Mouse (Mus musculus) urinary bladder, postnatal 0 days (tissue): ENCODE data around the gene Vmn2r50. TPM values are rescaled to one million over a fixed set of nuclear protein-coding genes. Genes with fewer than 3 reads are reported as not detected.

ENCODE experiments used
- polyA plus RNA-seq: library from polyadenylated mRNA; unstranded; fragments of >200 nt; fragmentation: Nextera tagmentation; extraction: Ambion mirVana; gene quantifications from 2 replicates; pipeline ENCODE4 v1.2.1, GENCODE M21; 2015

Gene Vmn2r50
- polyA plus RNA-seq: not detected in 2 replicates

DNA sequence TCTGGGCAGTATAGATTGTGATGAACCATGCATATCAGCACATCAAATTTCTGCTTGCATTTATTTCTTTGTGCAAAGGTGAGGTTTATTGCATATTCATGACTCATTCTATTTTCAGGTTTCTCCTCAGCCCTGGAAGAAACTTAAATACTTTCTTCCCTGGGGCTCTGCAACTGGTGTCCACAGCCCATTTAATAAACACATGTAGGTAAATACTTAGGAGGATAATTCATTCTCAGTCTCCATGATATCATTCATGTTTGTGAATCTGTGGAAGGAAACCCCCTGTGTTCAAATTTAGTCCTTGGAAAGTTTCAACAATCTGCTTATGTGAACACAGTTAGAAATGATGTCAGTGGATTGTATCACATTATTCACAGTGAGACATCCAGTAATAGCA lies at the start of gene Vmn2r50:
Gene Vmn2r50, minus strand, starts transcription at position 101 of the 400 bp plus-strand sequence.

DNA sequence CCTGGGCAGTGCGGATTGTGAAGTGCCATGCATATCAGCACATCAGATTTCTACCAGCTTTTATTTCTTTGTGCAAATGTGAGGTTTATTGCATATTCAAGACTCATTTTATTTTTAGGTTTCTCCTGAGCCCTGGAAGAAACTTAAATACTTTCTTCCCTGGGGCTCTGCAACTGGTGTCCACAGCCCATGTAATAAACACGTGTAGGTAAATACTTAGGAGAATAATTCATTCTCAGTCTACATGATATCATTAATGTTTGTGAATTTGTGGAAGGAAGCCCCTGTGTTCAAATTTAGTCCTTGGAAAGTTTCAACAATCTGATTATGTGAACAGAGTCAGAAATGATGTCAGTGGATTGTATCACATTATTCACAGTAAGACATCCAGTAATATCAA lies 60.9 kb downstream of the Vmn2r50 start, which contains the start of gene Vmn2r49:
Gene Vmn2r49, minus strand, starts transcription at position 101 of the 400 bp plus-strand sequence.

Other genes with a start within 250 kb of the Vmn2r50 start
- gene Vmn2r47, start 212.0 kb downstream of the Vmn2r50 start, polyA plus RNA-seq: not detected in 2 replicates
- gene Vmn2r48, start 99.7 kb downstream of the Vmn2r50 start, polyA plus RNA-seq: not detected in 2 replicates
- gene Vmn2r49, start 61.0 kb downstream of the Vmn2r50 start, polyA plus RNA-seq: not detected in 2 replicates
- gene Vmn2r51, start 52.4 kb upstream of the Vmn2r50 start, polyA plus RNA-seq: not detected in 2 replicates
- gene Vmn2r52, start 123.3 kb upstream of the Vmn2r50 start, polyA plus RNA-seq: not detected in 2 replicates
- gene Vmn1r66, start 224.7 kb upstream of the Vmn2r50 start, polyA plus RNA-seq: not detected in 2 replicates